ENCODE assay signal across 13 mouse cellular contexts in genomic region chr1:88539823-88540222, GRCm38 (mm10). TPM values are rescaled to one million over a fixed set of nuclear protein-coding genes. Genes with fewer than 3 reads are reported as not detected.
A peak's percentile ranks its signal among the peaks of the same experiment; 100 is the strongest.
DNase-seq lines count a peak whose midpoint lies in the region; ATAC-seq and TF ChIP-seq lines count a peak whose summit lies in the region.
"Had no signal": no experiment of that assay in that cellular context is flagged by ENCODE, and none has a peak within 500 bp of the region (broad histone marks: within the 10 kb centered on the region; RNA-seq: fewer than 3 reads in every experiment).

No protein-coding gene starts in this region.

- no peaks in the 10 kb centered on the region for H3K27me3 ChIP-seq in lung, postnatal 0 days (replicated peaks; ENCODE audit: insufficient read depth, low read length)
- no peaks in the 10 kb centered on the region for H3K27me3 ChIP-seq in forebrain, embryonic 14.5 days (replicated peaks; ENCODE audit: control insufficient read depth, insufficient read depth, low read length)
- H3K27me3 ChIP-seq: CH12.LX; limb, embryonic 13.5 days; neural tube, embryonic 13.5 days had no signal

- H3K4me2 ChIP-seq in lung, postnatal 0 days (replicated peaks; ENCODE audit: low read depth, low read length): no peak overlapping the region
- H3K4me2 ChIP-seq in forebrain, embryonic 14.5 days (ENCODE audit: low read length): no peak overlapping the region
- H3K4me2 ChIP-seq: limb, embryonic 13.5 days; neural tube, embryonic 13.5 days had no signal

- ATAC-seq in lung, postnatal 0 days: no peak
- peak; percentile 74 for ATAC-seq in forebrain, embryonic 14.5 days
- ATAC-seq in activated CD4-positive, CD25-positive, alpha-beta regulatory T cell, adult 4 months: no peak
- ATAC-seq: intestine, embryonic 16.5 days had no signal

- no peak overlapping the region for H3K9ac ChIP-seq in lung, postnatal 0 days (replicated peaks; ENCODE audit: low read depth)
- H3K9ac ChIP-seq in forebrain, embryonic 14.5 days (ENCODE audit: low read length): no peak overlapping the region
- H3K9ac ChIP-seq: limb, embryonic 13.5 days; neural tube, embryonic 13.5 days had no signal

- peak; percentile 19 to 38 for DNase-seq in heart, adult 18-20 months
- DNase-seq in heart, postnatal 36 days: no peak
- peak; percentile 41 for DNase-seq in lung, postnatal 0 days (ENCODE audit: low spot score)
- DNase-seq in lung, postnatal 36 days: no peak
- DNase-seq in forebrain, embryonic 14.5 days (ENCODE audit: low spot score): peak; percentile 86
- DNase-seq in layer of hippocampus, postnatal 14 days (ENCODE audit: low spot score in 2 of 2): peak; percentile 41 to 63
- DNase-seq in spleen, postnatal 14 days (ENCODE audit: low spot score in 2 of 2): no peak
- DNase-seq: thymus, adult 2 months had no signal

- no peak for TF ChIP-seq CTCF in lung, postnatal 0 days (IDR thresholded peaks at IDR 0.05)

- TF ChIP-seq EP300 in lung, postnatal 0 days (IDR thresholded peaks at IDR 0.05): no peak

- no peak overlapping the region for H3K4me3 ChIP-seq in lung, postnatal 0 days (ENCODE audit: low read depth, low read length)
- H3K4me3 ChIP-seq in forebrain, embryonic 14.5 days (ENCODE audit: low read depth, low read length): no peak overlapping the region
- H3K4me3 ChIP-seq: limb, embryonic 13.5 days; neural tube, embryonic 13.5 days had no signal

- WGBS in lung, postnatal 0 days: 36% methylated on average over 3 of the region's 3 CpGs
- 23% methylated on average over 3 of the region's 3 CpGs for WGBS in forebrain, embryonic 14.5 days

- H3K36me3 ChIP-seq in lung, postnatal 0 days (ENCODE audit: insufficient read depth, low read length): no peaks in the 10 kb centered on the region
- no peaks in the 10 kb centered on the region for H3K36me3 ChIP-seq in forebrain, embryonic 14.5 days (ENCODE audit: control insufficient read depth, insufficient read depth, low read length)
- H3K36me3 ChIP-seq: limb, embryonic 13.5 days; neural tube, embryonic 13.5 days had no signal

- H3K27ac ChIP-seq in lung, postnatal 0 days (ENCODE audit: low read length): no peak overlapping the region
- H3K27ac ChIP-seq in forebrain, embryonic 14.5 days (ENCODE audit: low read depth, low read length): peak overlapping the region; percentile 40; the same call in 1 of the 2 replicates
- H3K27ac ChIP-seq: limb, embryonic 13.5 days; neural tube, embryonic 13.5 days had no signal

- intact Hi-C loops in heart, postnatal 36 days (cut with DNase I): no loop called here

- H3K4me1 ChIP-seq in lung, postnatal 0 days (ENCODE audit: insufficient read depth, low read depth, low read length): no peaks in the 10 kb centered on the region
- peaks cover 9% of the 10 kb centered on the region for H3K4me1 ChIP-seq in forebrain, embryonic 14.5 days (ENCODE audit: control insufficient read depth, insufficient read depth, low read length)
- H3K4me1 ChIP-seq: neural tube, embryonic 13.5 days had no signal

- no peaks in the 10 kb centered on the region for H3K9me3 ChIP-seq in lung, postnatal 0 days (ENCODE audit: low read length)
- no peaks in the 10 kb centered on the region for H3K9me3 ChIP-seq in forebrain, embryonic 14.5 days (replicated peaks; ENCODE audit: control insufficient read depth, low read length)
- H3K9me3 ChIP-seq: limb, embryonic 13.5 days; neural tube, embryonic 13.5 days had no signal

RNA-seq across cellular contexts. Expression of gene Glrp1, which starts 30.0 kb away (rescaled TPM):
- under 1 TPM in 1 of 2 experiments, not detected in 1; 0.17 TPM for total RNA-seq in heart, adult 18-20 months (2021)
- not detected for total RNA-seq in heart, postnatal 36 days (2021)
- 0.06 TPM in 1 of 2 replicates, not detected in the other for polyA plus RNA-seq in lung, postnatal 0 days (2015; fragmentation: Nextera tagmentation; extraction: Ambion mirVana)
- polyA plus RNA-seq in forebrain, embryonic 14.5 days (2014; fragmentation: Nextera tagmentation; extraction: Ambion mirVana): not detected in 2 replicates
- total RNA-seq in layer of hippocampus, postnatal 14 days (2021): not detected
- not detected for polyA plus RNA-seq in activated CD4-positive, CD25-positive, alpha-beta regulatory T cell, adult 4 months (2017; shearing (Covaris generic))
- polyA plus RNA-seq: intestine, embryonic 16.5 days; limb, embryonic 13.5 days; neural tube, embryonic 13.5 days had no signal

Comparison
In these comparisons a context has a peak if more than half of its experiments do, and no peak if none do; other contexts are left out.
1. DNase-seq: peak in heart, adult 18-20 months (2 of 2), lung, postnatal 0 days (single experiment), forebrain, embryonic 14.5 days (single experiment) and layer of hippocampus, postnatal 14 days (2 of 2); none in heart, postnatal 36 days (0 of 2), lung, postnatal 36 days (single experiment) and spleen, postnatal 14 days (0 of 2).